Mouse (Mus musculus) CH12.LX (cell line): ENCODE results near the gene Epha2.

ENCODE experiments used
- CHD1 ChIP-seq: IDR thresholded peaks from 2 replicates; pipeline ENCODE4 v1.6.1; 2012; ENCODE audit warnings: low read depth, low read length, improper control_type of control experiment, inconsistent platforms
- CTCF ChIP-seq, 2 experiments: IDR thresholded peaks in 1 of 2; conservative IDR thresholded peaks in 1 of 2; 2 replicates each; pipeline ENCODE4 v1.5.1; 2011 to 2012; ENCODE audit warnings: low read depth in 2 of 2, low read length in 2 of 2, improper control_type of control experiment in 1 of 2, inconsistent platforms in 1 of 2, mild to moderate bottlenecking in 1 of 2, moderate library complexity in 1 of 2
- ELF1 ChIP-seq: IDR thresholded peaks from 2 replicates; pipeline ENCODE4 v1.6.1; 2014; ENCODE audit warnings: low read depth, mild to moderate bottlenecking, inconsistent platforms, low read length, improper control_type of control experiment
- EP300 ChIP-seq: IDR thresholded peaks from 2 replicates; pipeline ENCODE4 v1.6.1; 2011; ENCODE audit warnings: low read length, improper control_type of control experiment
- GABPA ChIP-seq: IDR thresholded peaks from 2 replicates; pipeline ENCODE4 v1.6.1; 2012; ENCODE audit warnings: low read depth, low read length, improper control_type of control experiment, inconsistent platforms; ENCODE audit not compliant: insufficient replicate concordance
- HCFC1 ChIP-seq: IDR thresholded peaks from 2 replicates; pipeline ENCODE4 v1.6.1; 2012; ENCODE audit warnings: low read depth, mild to moderate bottlenecking, inconsistent platforms, low read length, improper control_type of control experiment
- NELFE ChIP-seq: IDR thresholded peaks from 2 replicates; pipeline ENCODE4 v1.6.1; 2011; ENCODE audit warnings: low read depth, low read length, improper control_type of control experiment
- POLR2A ChIP-seq: IDR thresholded peaks from 2 replicates; pipeline ENCODE4 v1.6.1; 2011; ENCODE audit warnings: low read depth, mild to moderate bottlenecking, improper control_type of control experiment, low read length
- RCOR1 ChIP-seq: conservative IDR thresholded peaks from 2 replicates; pipeline ENCODE4 v1.6.1; 2012; ENCODE audit warnings: low read depth, mild to moderate bottlenecking, inconsistent platforms, low read length, improper control_type of control experiment
- SIN3A ChIP-seq: IDR thresholded peaks from 2 replicates; pipeline ENCODE4 v1.6.1; 2012; ENCODE audit warnings: low read length, improper control_type of control experiment, inconsistent platforms

DNA sequence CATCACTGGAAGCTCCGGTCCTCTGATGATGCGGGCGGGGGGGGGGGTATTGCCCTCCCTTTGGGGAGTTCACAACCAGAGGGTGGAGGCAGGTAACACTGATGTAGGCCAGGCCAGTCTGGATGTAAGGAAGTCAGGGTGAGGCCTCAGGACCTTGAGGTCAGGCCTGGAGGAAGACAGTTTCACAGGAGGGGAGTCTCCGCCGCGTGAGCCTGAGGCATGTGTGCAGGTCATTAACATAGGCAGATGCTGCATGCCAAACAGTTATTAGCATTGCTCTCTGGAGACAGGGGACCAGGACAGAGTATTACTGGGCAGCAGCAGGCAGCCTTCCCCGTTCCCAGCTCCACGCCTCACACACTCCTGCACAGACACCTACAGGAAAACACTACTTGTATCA, 12.9 kb upstream of the Epha2 start:
- TF ChIP-seq ELF1 (no peak), POLR2A (no peak), EP300 (no peak), CHD1 (no peak), RCOR1 (no peak), CTCF (conservative IDR thresholded peaks at IDR 0.05 in 1 of 2, IDR thresholded peaks at IDR 0.05 in 1 of 2; ENCODE audit: low read depth in 2 of 2, low read length in 2 of 2) (no peak), NELFE (no peak), HCFC1 (no peak), SIN3A (no peak), GABPA (no peak)
